19 mouse cellular contexts compared by ENCODE assay signal in genomic region chr11:108079946-108080650, GRCm38 (mm10).
DNase-seq lines count a peak whose midpoint lies in the region; ATAC-seq and TF ChIP-seq lines count a peak whose summit lies in the region.
"Had no signal": no experiment of that assay in that cellular context is flagged by ENCODE, and none has a peak within 500 bp of the region (broad histone marks: within the 10 kb centered on the region; RNA-seq: fewer than 3 reads in every experiment).

No protein-coding gene starts in this region.

- no peak overlapping the region for H3K4me2 ChIP-seq in forebrain, embryonic 14.5 days (ENCODE audit: low read length)
- H3K4me2 ChIP-seq in lung, postnatal 0 days (replicated peaks; ENCODE audit: low read depth, low read length) = no peak overlapping the region
- H3K4me2 ChIP-seq: embryonic facial prominence, embryonic 15.5 days; limb, embryonic 13.5 days had no signal

- ATAC-seq in forebrain, embryonic 14.5 days = no peak
- no peak for ATAC-seq in lung, postnatal 0 days

- H3K27ac ChIP-seq in forebrain, embryonic 14.5 days (ENCODE audit: low read depth, low read length) = no peak overlapping the region
- no peak overlapping the region for H3K27ac ChIP-seq in forebrain, embryonic 10.5 days
- H3K27ac ChIP-seq in lung, postnatal 0 days (ENCODE audit: low read length) = no peak overlapping the region
- H3K27ac ChIP-seq in olfactory bulb, adult 2 months (ENCODE audit: insufficient read depth, low read depth, low read length) = peak overlapping the region; percentile 20; the same call in 1 of the 2 replicates
- H3K27ac ChIP-seq: embryonic facial prominence, embryonic 15.5 days; limb, embryonic 13.5 days; liver, embryonic 14.5 days; midbrain, embryonic 10.5 days had no signal

- no peak overlapping the region for H3K9ac ChIP-seq in forebrain, embryonic 14.5 days (ENCODE audit: low read length)
- no peak overlapping the region for H3K9ac ChIP-seq in lung, postnatal 0 days (replicated peaks; ENCODE audit: low read depth)
- H3K9ac ChIP-seq: embryonic facial prominence, embryonic 15.5 days; limb, embryonic 13.5 days; liver, embryonic 14.5 days had no signal

- H3K4me1 ChIP-seq in forebrain, embryonic 14.5 days (ENCODE audit: control insufficient read depth, insufficient read depth, low read length) = no peaks in the 10 kb centered on the region
- peaks cover 4% of the 10 kb centered on the region; the same call in 1 of the 2 replicates for H3K4me1 ChIP-seq in forebrain, embryonic 10.5 days
- H3K4me1 ChIP-seq in lung, postnatal 0 days (ENCODE audit: insufficient read depth, low read depth, low read length) = no peaks in the 10 kb centered on the region
- H3K4me1 ChIP-seq in olfactory bulb, adult 2 months (ENCODE audit: control insufficient read depth, insufficient read depth, low read length) = peaks cover 8% of the 10 kb centered on the region; the same call in 1 of the 2 replicates
- H3K4me1 ChIP-seq: embryonic facial prominence, embryonic 15.5 days; midbrain, embryonic 10.5 days had no signal

- DNase-seq in forebrain, embryonic 14.5 days (ENCODE audit: low spot score) = peak; percentile 39
- no peak for DNase-seq in forebrain, embryonic 10.5 days (ENCODE audit: extremely low spot score, low spot score)
- DNase-seq in heart, adult 11 months = peak; percentile 93
- DNase-seq in heart, postnatal 14 days = no peak
- peak; percentile 74 for DNase-seq in lung, postnatal 0 days (ENCODE audit: low spot score)
- DNase-seq in lung, postnatal 25 days (ENCODE audit: low spot score) = no peak
- no peak for DNase-seq in thymus, postnatal 25 days
- DNase-seq: adrenal gland, postnatal 14 days; cerebellum, adult 9-10 months; embryo, embryonic 11 days; kidney, adult 2 months; kidney, postnatal 14 days; lung, postnatal 4 days; right cerebral cortex, postnatal 4 days had no signal

- H3K4me3 ChIP-seq in forebrain, embryonic 14.5 days (ENCODE audit: low read depth, low read length) = no peak overlapping the region
- no peak overlapping the region for H3K4me3 ChIP-seq in forebrain, embryonic 10.5 days
- H3K4me3 ChIP-seq in lung, postnatal 0 days (ENCODE audit: low read depth, low read length) = no peak overlapping the region
- no peak overlapping the region for H3K4me3 ChIP-seq in olfactory bulb, adult 2 months (ENCODE audit: insufficient read depth, low read depth, low read length)
- H3K4me3 ChIP-seq: embryonic facial prominence, embryonic 15.5 days; limb, embryonic 13.5 days; midbrain, embryonic 10.5 days had no signal

- WGBS in forebrain, embryonic 14.5 days = 76% methylated on average over 5 of the region's 5 CpGs
- WGBS in forebrain, embryonic 10.5 days = 89% methylated on average over 5 of the region's 5 CpGs
- 69% methylated on average over 5 of the region's 5 CpGs for WGBS in lung, postnatal 0 days
- WGBS in olfactory bulb, adult 2 months = 52% methylated on average over 5 of the region's 5 CpGs

- no peak for TF ChIP-seq POLR2A in olfactory bulb, adult 2 months (IDR thresholded peaks at IDR 0.05; ENCODE audit: insufficient read depth, low read depth, low read length)

- TF ChIP-seq CTCF in lung, postnatal 0 days (IDR thresholded peaks at IDR 0.05) = no peak
- TF ChIP-seq CTCF in olfactory bulb, adult 2 months (IDR thresholded peaks at IDR 0.05; ENCODE audit: insufficient read depth, low read depth, low read length) = no peak

- H3K36me3 ChIP-seq in forebrain, embryonic 14.5 days (ENCODE audit: control insufficient read depth, insufficient read depth, low read length) = no peaks in the 10 kb centered on the region
- no peaks in the 10 kb centered on the region for H3K36me3 ChIP-seq in forebrain, embryonic 10.5 days (replicated peaks)
- no peaks in the 10 kb centered on the region for H3K36me3 ChIP-seq in lung, postnatal 0 days (ENCODE audit: insufficient read depth, low read length)
- H3K36me3 ChIP-seq: embryonic facial prominence, embryonic 15.5 days; limb, embryonic 13.5 days; midbrain, embryonic 10.5 days had no signal

- no peaks in the 10 kb centered on the region for H3K9me3 ChIP-seq in forebrain, embryonic 14.5 days (replicated peaks; ENCODE audit: control insufficient read depth, low read length)
- no peaks in the 10 kb centered on the region for H3K9me3 ChIP-seq in forebrain, embryonic 10.5 days
- no peaks in the 10 kb centered on the region for H3K9me3 ChIP-seq in lung, postnatal 0 days (ENCODE audit: low read length)
- H3K9me3 ChIP-seq: embryonic facial prominence, embryonic 15.5 days; limb, embryonic 13.5 days; midbrain, embryonic 10.5 days had no signal

- intact Hi-C loops in heart, postnatal 14 days (cut with DNase I) = no loop called here

- no peak for TF ChIP-seq EP300 in lung, postnatal 0 days (IDR thresholded peaks at IDR 0.05)

- no peaks in the 10 kb centered on the region for H3K27me3 ChIP-seq in forebrain, embryonic 14.5 days (replicated peaks; ENCODE audit: control insufficient read depth, insufficient read depth, low read length)
- H3K27me3 ChIP-seq in forebrain, embryonic 10.5 days (ENCODE audit: poor library complexity, severe bottlenecking) = no peaks in the 10 kb centered on the region
- no peaks in the 10 kb centered on the region for H3K27me3 ChIP-seq in lung, postnatal 0 days (replicated peaks; ENCODE audit: insufficient read depth, low read length)
- H3K27me3 ChIP-seq: embryonic facial prominence, embryonic 15.5 days; limb, embryonic 13.5 days had no signal

Comparison
In these comparisons a context has a peak if more than half of its experiments do, and no peak if none do; other contexts are left out.
1. DNase-seq: peak in forebrain, embryonic 14.5 days (single experiment), heart, adult 11 months (single experiment) and lung, postnatal 0 days (single experiment); none in forebrain, embryonic 10.5 days (single experiment), heart, postnatal 14 days (0 of 2), lung, postnatal 25 days (single experiment) and thymus, postnatal 25 days (single experiment).